Mouse (Mus musculus) monocyte, adult 5-6 weeks (primary cell): ENCODE results near the gene Kifap3. TPM values are rescaled to one million over a fixed set of nuclear protein-coding genes. Genes with fewer than 3 reads are reported as not detected.
A peak's percentile ranks its signal among the peaks of the same experiment; 100 is the strongest.
"Not testable (repeated sequence)": the region's sequence is repeated elsewhere in the genome, so short reads cannot be mapped to it uniquely, and the experiment has no call there.

Source experiments
- ATAC-seq: fragments of 153-309, 156-312 bp; replicated peaks from 2 replicates; pipeline ENCODE4 v1.8.0; 2017; ENCODE audit warnings: mild to moderate bottlenecking; ENCODE audit not compliant: low TSS enrichment, insufficient number of reproducible peaks, severe bottlenecking, poor library complexity, low FRiP score
- total RNA-seq: library from RNA; stranded (forward); fragments of 200-1000, 200-491, 200-594 nt; gene quantifications from 3 replicates; pipeline ENCODE4 v1.2.3, GENCODE M21; 2017

Kifap3 gene
- 3.5 to 4.6 TPM (median 4.2 TPM) in 3 replicates for total RNA-seq

GRCm38 (mm10) chr1:163779336-163780115 lies at the start of gene Kifap3:
Gene Kifap3, plus strand, starts transcription at chr1:163779583.
- peak; percentile 100 for ATAC-seq

- not testable (repeated sequence) for ATAC-seq
Measured at GRCm38 (mm10) chr1:163731166-163731565, 48.2 kb upstream of the Kifap3 start.

DNA sequence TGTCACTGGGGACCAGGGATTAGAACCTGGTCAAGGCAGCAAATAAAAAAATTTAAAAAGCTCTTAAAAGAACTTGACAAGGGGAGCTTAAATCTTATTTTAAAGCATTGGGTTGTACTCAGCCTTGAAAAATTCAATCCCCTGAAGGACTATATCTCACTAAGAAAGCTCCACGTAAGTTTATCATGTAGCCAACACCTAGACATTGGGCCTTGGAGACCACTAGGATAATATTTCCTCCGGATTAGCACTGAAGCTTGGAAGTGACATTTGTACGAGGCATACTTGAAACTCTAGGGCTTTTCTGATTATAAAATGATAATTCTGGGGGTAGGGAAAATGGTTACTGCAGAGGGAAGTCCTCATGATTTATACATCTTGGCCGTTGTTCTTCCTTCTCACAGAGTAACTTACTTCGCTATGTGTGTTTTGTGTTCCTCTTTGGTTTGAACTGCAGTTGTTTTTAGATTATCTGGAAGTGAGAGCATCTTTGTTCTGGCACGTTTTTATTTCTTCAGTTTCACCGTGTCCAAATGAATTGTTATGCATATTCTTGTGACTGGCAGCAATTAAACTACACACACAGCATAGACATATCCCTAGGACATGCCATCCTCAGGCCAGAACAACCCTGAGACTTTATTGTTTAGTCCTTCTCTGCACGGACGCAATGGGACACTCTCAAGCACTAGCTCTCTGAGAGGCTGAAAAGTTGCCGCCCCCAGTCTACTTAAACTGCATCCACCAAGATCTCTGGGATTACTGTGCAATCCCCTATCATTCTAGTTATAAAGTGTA lies 42.7 kb upstream of the Kifap3 start:
- no peak for ATAC-seq

- no peak for ATAC-seq
Measured at GRCm38 (mm10) chr1:163737239-163737533, 42.2 kb upstream of the Kifap3 start.

DNA sequence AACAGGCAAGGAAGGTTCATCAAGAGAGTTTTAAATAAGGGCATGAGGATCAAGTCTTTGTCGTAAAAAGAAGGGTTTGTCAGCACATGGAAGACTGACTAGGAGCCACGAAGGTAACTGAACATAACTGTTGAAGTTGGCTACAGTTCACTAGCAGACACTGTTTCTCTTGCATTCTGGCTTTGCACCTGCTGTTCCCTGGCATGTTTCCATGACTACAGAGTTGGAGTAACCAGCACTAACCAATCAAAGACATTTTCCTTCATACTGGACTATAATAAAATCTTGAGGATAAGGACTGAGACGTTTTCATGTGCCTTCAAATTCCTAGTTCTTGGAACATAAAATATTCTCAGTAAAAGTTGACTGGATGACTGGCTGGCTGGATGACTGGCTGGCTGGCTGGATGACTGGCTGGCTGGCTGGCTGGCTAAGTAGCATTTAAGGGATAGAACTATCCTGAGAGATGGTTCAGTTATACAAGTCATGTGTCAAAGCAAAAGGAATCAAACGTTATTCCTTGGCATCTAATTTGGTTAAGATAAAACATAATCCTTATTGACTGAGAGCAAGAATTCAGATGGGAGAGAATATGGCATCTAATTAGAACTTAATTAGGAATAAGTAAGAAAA lies 27.9 kb upstream of the Kifap3 start:
- no peak for ATAC-seq

- no peak for ATAC-seq
Measured at GRCm38 (mm10) chr1:163757462-163758207, 21.7 kb upstream of the Kifap3 start.

DNA sequence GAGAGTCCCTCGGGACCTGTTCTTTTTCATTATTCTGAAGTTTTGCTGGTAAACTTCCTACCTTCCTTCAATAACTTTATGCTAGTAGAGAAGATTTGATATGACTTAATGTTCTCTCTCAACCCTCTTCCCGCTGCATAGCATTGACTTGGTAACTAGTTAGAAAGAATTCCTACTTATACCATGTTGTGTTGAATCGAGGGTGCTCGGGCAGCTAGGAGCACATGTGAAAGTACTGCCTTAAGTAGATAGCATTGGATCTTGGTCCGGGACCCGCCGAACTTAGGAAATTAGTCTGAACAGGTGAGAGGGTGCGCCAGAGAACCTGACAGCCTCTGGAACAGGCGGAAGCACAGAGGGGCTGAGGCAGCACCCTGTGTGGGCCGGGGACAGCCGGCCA lies 4.2 kb downstream of the Kifap3 start:
- ATAC-seq = not testable (repeated sequence)

GRCm38 (mm10) chr1:163821365-163821764 lies 42.0 kb downstream of the Kifap3 start:
- ATAC-seq = no peak

DNA sequence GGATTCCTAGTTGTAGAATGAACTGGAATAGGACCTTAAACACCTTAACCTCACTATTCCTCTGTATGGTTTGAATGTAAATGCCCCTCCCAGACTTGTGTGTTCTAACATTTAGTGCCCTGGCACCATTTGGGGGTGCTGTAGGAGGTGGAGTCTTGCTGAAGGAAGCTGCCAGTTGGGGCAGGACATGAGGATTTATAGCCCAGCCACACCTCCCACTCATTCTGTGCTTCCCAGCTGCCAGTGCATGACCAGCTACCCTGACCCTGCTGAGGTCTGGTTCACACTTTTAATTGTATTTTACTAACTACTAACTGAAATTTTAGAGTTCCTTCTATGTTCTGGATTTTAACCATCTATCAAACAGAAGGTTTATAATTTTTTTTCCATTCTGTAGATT lies 50.1 kb downstream of the Kifap3 start:
- no peak for ATAC-seq

- ATAC-seq = no peak
Measured at GRCm38 (mm10) chr1:163834066-163834465, 54.7 kb downstream of the Kifap3 start.

GRCm38 (mm10) chr1:163835062-163835461 lies 55.7 kb downstream of the Kifap3 start:
- no peak for ATAC-seq

- ATAC-seq = not testable (repeated sequence)
Measured at GRCm38 (mm10) chr1:163838482-163838881, 59.1 kb downstream of the Kifap3 start.

DNA sequence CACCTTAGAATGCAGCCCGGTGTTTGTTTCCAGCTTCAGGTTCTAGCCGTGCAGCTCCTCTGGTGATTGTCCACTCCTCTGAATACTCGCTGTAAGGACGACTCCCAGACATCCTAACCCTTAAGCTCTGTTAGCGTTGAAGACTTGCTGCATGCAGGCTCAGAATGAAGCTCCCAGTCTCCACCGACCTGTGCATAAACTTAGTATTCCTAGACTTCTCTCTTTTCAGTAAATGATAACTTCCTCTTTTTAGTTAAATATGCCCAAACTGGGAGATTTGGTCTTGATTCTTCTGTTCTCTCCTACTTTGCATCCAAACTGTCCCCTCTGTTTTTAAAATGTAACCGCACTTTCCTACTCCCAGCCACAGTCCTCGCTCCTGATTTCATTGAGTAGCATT lies 61.2 kb downstream of the Kifap3 start:
- ATAC-seq = no peak

DNA sequence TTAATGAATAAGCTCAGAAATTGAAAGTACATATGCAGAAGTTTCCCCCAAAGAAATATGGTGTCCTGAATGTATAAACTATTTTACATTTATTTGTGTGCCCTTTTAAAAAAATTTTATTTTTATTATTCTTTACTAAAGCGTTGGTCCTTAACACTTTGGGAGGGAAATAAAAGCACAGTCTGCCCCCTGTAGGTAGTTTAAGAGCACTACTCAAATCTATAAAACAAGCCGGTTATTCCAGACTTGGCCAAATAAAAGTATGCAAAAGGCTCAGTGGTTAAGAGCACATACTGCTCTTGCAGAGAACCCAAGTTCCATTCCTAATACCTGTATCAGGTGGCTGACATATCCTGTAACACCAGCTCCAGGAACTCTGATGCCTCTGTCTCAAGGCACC lies 62.9 kb downstream of the Kifap3 start:
- no peak for ATAC-seq

DNA sequence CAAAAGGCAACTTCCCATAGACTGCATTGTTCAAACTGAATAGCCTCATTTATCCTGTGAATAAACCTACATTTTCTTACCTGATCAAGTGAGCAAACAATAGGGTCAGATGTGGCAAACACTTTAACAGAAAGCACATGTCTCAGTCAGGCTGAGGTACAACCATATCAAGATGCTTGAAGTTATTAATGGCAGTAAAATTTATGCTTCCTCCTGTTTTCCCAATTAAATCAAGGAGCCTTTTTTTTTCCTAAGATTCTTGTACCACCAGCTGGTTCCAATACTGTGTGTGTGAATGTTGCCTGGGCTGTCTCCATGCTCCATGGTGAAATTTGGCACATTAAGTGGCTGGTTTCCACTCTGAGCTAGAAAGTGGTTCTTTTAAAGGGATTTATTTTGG lies 64.5 kb downstream of the Kifap3 start:
- ATAC-seq = no peak

- no peak for ATAC-seq
Measured at GRCm38 (mm10) chr1:163852884-163853560, 73.6 kb downstream of the Kifap3 start.

DNA sequence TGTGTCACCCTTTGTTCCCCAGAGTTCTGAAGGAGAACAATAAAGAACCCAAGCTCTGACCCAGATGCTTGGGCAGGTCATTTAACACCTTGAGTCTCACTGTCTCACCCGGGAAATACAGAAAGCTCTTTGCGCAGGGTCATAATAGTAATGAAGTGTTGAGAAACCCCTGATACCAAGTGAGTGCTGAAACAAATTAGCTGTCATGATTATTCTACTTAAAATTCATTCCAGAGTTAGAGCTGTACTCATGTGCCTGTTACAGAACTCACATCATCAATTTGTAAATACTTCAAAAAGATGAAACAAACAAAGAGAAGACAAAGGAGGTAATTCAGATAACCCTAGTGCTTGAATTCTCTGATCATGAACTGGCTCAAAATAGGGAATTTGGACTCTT lies 79.0 kb downstream of the Kifap3 start:
- ATAC-seq = no peak

DNA sequence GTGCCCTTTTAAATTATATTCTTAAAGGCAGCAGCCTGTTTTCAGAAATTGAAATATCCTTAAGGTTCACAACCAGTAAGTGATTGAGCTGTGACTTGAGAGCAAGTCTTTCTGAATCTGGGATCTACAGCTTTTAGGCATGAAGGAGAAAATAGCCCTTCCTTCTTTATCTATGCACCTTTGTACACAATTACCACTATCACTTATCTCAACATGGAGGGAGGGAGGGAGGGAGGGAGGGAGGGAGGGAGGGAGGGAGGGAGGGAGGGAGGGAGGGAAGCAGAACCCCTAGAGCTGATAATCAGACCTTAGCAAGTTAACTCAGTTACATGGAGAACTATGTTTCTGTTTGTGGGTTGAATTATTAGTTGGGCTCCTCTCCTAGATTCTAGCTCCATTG lies 82.2 kb downstream of the Kifap3 start:
- no peak for ATAC-seq

DNA sequence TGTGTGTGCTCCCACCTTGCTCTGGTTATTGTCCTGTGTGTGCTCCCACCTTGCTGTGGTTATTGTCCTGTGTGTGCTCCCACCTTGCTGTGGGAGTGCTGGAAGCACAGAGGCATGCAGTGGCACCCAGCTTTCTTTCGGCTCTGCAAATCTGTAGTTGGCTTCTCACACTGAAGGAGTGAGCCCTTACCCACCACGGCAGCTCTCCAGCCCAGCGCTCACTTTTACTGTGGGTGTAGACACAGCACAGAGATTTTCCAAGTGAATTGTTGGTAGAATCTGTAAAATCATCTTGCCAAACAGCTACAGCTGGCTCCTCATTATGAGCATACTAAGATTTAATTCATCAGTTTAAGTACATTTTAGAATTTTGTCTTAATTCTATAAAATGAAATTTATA lies 93.8 kb downstream of the Kifap3 start:
- ATAC-seq = no peak
